Mouse (Mus musculus) forebrain, embryonic 14.5 days (tissue): ENCODE results near the gene Arhgap9. TPM values are rescaled to one million over a fixed set of nuclear protein-coding genes. Genes with fewer than 3 reads are reported as not detected.

ENCODE experiments used
- ATAC-seq: fragments of 200-750 bp; cut with Nextera tagmentation; 2 replicates; pipeline ENCODE4 v1.8.0; 2017; ENCODE audit warnings: mild to moderate bottlenecking, moderate library complexity
- DNase-seq: peaks from one replicate; pipeline ENCODE4 v3.0.0-alpha.2; 2015; ENCODE audit warnings: low spot score
- H3K27ac ChIP-seq: fragments of 300-500 bp; sonication (generic); 2 replicates; pipeline ENCODE4 v1.5.1; 2014; ENCODE audit warnings: low read depth, mild to moderate bottlenecking, control low read depth, low read length, moderate library complexity
- H3K27me3 ChIP-seq: fragments of 300-500 bp; sonication (generic); replicated peaks from 2 replicates; pipeline ENCODE4 v1.6.1; 2014; ENCODE audit warnings: low read length, control low read depth, mixed read lengths; ENCODE audit not compliant: control insufficient read depth, insufficient read depth
- H3K36me3 ChIP-seq: fragments of 300-500 bp; sonication (generic); 2 replicates; pipeline ENCODE4 v1.6.1; 2014; ENCODE audit warnings: low read length, control low read depth; ENCODE audit not compliant: control insufficient read depth, insufficient read depth
- H3K4me1 ChIP-seq: fragments of 300-500 bp; sonication (generic); 2 replicates; pipeline ENCODE4 v1.6.1; 2014; ENCODE audit warnings: antibody characterized with exemption, low read length, control low read depth; ENCODE audit not compliant: control insufficient read depth, insufficient read depth
- H3K4me2 ChIP-seq: fragments of 300-500 bp; sonication (generic); 2 replicates; pipeline ENCODE4 v1.6.1; 2014; ENCODE audit warnings: mild to moderate bottlenecking, control low read depth, low read length
- H3K4me3 ChIP-seq: fragments of 300-500 bp; sonication (generic); 2 replicates; pipeline ENCODE4 v1.5.1; 2014; ENCODE audit warnings: low read depth, low read length, control low read depth
- H3K9ac ChIP-seq: fragments of 300-500 bp; sonication (generic); 2 replicates; pipeline ENCODE4 v1.6.1; 2014; ENCODE audit warnings: mild to moderate bottlenecking, low read length, control low read depth, moderate library complexity
- H3K9me3 ChIP-seq: fragments of 300-500 bp; sonication (generic); replicated peaks from 2 replicates; pipeline ENCODE4 v1.6.1; 2016; ENCODE audit warnings: low read length, control low read depth, mixed read lengths; ENCODE audit not compliant: control insufficient read depth
- WGBS: fragments of 180-500 bp; shearing (Covaris S2); extraction: QIAGEN DNeasy Blood & Tissue Kit; methylation state at CpG from one replicate; pipeline ENCODE4 v1.1.7; 2014; 5-methylcytosine and 5-hydroxymethylcytosine counted together
- polyA plus RNA-seq: library from polyadenylated mRNA; unstranded; fragments of >200 nt; fragmentation: Nextera tagmentation; extraction: Ambion mirVana; gene quantifications from 2 replicates; pipeline ENCODE4 v1.2.1, GENCODE M21; 2014

The Arhgap9 gene
- polyA plus RNA-seq, 1 experiment from 2014 or later, result 1.2 TPM

DNA sequence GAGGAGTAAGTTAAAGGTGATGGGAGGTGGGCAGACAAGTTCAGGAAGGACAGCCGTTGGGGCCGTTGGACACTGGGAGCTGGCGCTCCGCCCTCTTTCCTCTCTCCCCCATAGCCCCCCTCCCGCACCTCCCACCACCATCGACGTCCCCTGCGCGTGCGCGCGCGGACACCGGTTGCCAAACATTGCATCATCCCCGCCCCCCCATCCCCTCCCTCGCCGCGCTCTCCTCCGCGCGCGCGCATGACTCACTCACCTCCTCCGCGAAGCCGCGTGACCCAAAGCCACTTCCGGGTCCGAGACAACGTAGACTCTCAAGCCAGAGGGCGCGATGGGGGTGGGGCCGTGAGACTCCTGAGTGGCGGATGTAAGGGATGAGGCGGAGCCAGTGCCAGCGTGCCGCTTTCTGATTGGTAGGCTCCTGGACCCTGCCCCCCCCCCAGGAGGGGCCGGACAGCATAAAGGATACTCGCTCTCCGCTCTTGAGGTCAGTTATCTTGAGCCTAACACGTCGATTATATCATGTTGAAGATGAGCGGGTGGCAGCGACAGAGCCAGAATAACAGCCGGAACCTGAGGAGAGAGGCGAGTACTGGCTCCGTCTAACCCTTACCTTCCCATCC is 31.3 kb upstream of the Arhgap9 start:
- Histone ChIP-seq H3K4me3 (peak overlapping the region; percentile 52), H3K4me2 (peak overlapping the region; percentile 78), H3K9me3 (no peaks in the 10 kb centered on the region), H3K9ac (peak overlapping the region; percentile 75), H3K27ac (peak overlapping the region; percentile 97), H3K36me3 (peaks cover 48% of the 10 kb centered on the region), H3K4me1 (peaks cover 26% of the 10 kb centered on the region), H3K27me3 (no peaks in the 10 kb centered on the region)
- ATAC-seq, result peak; percentile 89
- WGBS, result under 1% methylated on average over 38 of the region's 47 CpGs
- peak; percentile 100 for DNase-seq

DNA sequence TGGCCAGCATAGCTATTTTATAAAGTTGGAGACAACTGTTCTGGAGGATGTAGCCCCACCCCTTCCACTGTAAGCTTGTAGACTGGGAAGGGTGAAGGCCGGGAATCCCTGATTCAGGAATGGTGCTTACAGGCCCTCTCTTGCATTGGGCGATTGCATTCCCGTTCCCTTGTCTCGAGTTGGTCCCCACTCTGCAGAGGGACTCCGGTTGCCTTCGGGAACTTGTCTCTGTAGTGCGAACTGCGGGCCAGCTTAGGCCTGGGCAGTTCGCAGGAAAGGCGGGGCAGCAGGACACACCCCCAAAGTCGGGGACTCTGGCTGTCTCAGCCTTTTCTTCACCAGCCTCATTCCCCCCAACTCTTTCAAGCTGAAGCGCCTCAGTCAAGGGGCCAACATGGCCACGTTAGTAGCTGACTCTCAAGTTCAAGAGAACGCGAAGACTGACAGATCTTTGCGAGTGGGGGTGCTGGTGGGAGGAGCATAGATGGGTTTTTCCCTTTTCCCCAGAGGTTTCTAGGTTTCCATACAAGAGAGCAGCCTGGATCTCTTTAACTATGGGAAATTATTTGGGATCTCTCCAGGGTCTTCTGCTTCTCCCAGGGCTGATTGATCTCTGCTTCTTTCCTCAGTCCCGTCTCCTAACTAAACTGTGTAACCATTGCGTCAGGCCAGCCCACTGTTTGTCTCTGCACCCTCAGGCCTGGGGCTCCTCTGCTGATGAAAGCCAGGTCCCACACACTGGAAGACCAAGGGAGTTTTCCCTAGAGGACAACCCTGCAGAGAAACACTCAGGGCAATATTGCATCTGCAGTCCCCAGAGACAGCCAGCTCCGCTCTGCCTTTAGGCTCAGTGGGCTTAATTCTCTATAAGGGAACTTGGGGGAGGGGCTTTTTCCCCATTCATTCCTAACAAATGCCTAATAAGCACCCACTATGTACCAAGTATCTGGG is 30.6 kb upstream of the Arhgap9 start:
- H3K27me3 ChIP-seq, result no peaks in the 10 kb centered on the region
- no peaks in the 10 kb centered on the region for H3K9me3 ChIP-seq
- DNase-seq (peak; percentile 56), ATAC-seq (peak; percentile 45)
- peak overlapping the region; percentile 97 for H3K27ac ChIP-seq
- 3% methylated on average over 19 of the region's 19 CpGs for WGBS
- H3K36me3 ChIP-seq, result peaks cover 48% of the 10 kb centered on the region
- H3K4me2 ChIP-seq, result peak overlapping the region; percentile 78
- peak overlapping the region; percentile 52 for H3K4me3 ChIP-seq
- peaks cover 26% of the 10 kb centered on the region for H3K4me1 ChIP-seq
- H3K9ac ChIP-seq, result peak overlapping the region; percentile 73

DNA sequence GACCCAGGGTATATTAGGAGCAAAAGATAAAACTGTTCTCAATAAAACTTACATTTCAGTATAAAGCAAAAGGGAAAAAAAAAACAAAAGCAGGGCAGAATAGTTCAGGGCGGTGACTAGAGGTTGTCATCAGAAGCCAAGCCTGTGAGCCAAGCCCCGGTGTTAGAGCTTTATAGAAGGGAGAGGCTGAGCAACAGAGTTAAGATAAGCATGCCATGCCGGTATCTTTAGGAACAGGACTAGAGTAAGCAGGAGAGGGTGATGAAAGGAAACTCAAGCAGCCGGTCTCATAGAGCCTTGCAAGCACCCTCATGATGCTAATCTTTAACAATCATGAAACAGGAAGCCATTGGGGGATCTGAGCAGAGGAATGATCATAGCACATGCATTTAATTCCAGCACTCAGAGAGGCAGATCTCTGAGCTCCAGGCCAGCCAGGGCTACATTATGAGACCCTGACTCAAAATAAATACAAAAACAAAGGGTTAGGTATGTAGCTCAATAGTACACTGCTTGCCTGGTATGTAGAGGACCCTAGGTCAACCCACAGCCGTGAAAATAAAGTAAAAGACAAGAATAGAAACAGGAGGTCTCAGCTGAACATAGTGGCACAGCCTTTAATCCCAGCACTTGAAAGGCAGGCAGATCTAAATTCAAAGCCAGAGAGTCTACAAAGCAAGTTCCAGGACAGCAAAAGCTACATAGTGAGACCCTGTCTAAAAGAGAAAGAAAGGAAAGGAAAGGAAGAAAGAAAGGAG is 29.7 kb upstream of the Arhgap9 start:
- Histone ChIP-seq H3K4me3 (peak overlapping the region; percentile 52), H3K9ac (peak overlapping the region; percentile 73; the same call in 1 of the 2 replicates), H3K9me3 (no peaks in the 10 kb centered on the region), H3K4me2 (peak overlapping the region; percentile 78), H3K27ac (no peak overlapping the region), H3K27me3 (no peaks in the 10 kb centered on the region), H3K4me1 (peaks cover 20% of the 10 kb centered on the region), H3K36me3 (peaks cover 48% of the 10 kb centered on the region)
- ATAC-seq (no peak), DNase-seq (no peak)
- WGBS, result 52% methylated on average over 5 of the region's 5 CpGs

DNA sequence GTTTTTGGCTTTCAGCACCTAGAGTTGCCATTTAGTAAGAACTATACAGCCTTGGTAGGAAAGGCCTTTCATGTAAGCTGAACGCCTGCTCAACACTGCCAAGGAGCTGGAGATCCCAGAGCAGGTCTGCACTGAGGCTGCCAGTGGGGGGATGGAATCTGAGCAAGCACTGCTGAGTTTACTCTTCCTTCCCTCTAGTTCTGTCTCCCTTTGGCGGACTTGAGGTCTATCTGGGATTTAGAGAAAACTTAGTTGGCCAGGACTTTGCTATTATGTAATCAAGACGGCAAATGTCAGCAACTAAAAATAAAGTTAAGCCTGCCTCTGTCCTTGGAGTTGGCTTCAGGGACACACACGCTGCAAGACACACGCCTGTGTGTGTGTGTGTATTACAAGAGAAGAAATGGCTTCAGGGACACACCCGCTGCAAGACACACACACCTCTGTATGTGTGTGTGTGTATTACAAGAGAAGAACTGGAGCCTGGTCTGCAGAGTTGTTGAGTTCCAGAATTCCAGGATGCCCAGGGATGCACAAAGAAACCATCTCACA is 28.7 kb upstream of the Arhgap9 start:
- H3K9me3 ChIP-seq, result no peaks in the 10 kb centered on the region
- H3K4me2 ChIP-seq, result no peak overlapping the region
- ATAC-seq, result no peak
- DNase-seq, result no peak
- peaks cover 10% of the 10 kb centered on the region for H3K4me1 ChIP-seq
- H3K36me3 ChIP-seq, result peaks cover 54% of the 10 kb centered on the region
- 91% methylated on average over 6 of the region's 6 CpGs for WGBS
- no peak overlapping the region for H3K4me3 ChIP-seq
- no peak overlapping the region for H3K9ac ChIP-seq
- H3K27me3 ChIP-seq, result no peaks in the 10 kb centered on the region
- H3K27ac ChIP-seq, result no peak overlapping the region

DNA sequence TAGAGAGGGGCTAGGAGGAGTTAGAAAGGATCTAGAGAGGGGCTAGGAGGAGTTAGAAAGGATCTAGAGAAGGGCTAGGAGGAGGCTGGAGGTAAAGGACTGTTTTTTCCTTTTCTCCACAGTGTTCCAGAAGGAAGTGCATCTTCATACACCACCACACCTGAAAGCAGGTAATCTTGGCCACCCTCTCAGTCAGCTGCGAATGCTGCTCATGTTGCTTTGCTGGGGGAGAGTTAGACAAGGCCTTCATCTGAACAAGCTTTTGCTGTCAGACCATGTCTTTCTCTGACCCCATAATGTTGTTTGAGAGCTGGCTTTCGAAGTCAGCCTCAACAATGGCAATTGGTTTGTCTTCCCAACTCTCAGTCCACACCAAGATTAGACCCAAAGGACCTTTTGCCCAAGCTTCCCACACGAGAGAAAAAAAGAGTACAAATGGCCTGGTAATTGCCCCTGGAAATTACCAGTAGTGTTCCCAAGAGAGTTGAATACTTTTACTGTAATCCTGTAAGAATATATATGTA is 28.1 kb upstream of the Arhgap9 start:
- no peaks in the 10 kb centered on the region for H3K27me3 ChIP-seq
- DNase-seq, result no peak
- no peak overlapping the region for H3K9ac ChIP-seq
- WGBS, result 90% methylated on average over 3 of the region's 3 CpGs
- H3K36me3 ChIP-seq, result peaks cover 59% of the 10 kb centered on the region
- H3K4me2 ChIP-seq, result no peak overlapping the region
- H3K4me3 ChIP-seq, result no peak overlapping the region
- no peaks in the 10 kb centered on the region for H3K9me3 ChIP-seq
- no peak overlapping the region for H3K27ac ChIP-seq
- no peak for ATAC-seq
- peaks cover 9% of the 10 kb centered on the region for H3K4me1 ChIP-seq

DNA sequence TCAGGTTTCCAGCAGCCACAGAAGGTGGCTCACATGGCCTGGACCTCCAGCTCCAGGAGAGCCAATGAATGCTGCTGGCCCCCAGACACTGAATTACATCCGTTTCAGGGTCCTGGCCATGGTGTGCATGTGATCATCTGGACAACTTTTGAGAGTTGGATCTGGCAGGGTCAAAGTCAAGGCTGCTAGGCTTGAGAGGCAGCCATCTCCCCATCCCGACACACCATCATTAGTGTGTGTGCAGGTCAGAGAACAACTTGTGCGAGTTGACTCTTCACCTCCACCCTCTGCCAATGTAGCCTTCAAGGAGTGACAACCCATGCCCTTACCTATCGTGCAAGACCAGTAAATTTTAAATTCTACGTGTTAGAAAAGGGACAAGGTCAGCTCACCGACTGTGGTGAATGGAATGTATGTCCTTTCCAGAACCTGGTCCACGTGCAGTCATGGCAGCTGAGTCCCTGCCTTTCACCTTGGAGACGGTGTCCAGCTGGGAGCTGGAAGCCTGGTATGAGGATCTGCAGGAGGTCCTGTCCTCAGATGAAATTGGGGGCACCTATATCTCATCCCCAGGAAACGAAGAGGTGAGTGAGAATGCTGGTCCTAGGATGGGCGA is 26.8 kb upstream of the Arhgap9 start:
- H3K27ac ChIP-seq, result no peak overlapping the region
- DNase-seq (no peak), ATAC-seq (no peak)
- no peak overlapping the region for H3K4me2 ChIP-seq
- no peaks in the 10 kb centered on the region for H3K9me3 ChIP-seq
- H3K9ac ChIP-seq, result no peak overlapping the region
- WGBS, result 96% methylated on average over 10 of the region's 10 CpGs
- H3K27me3 ChIP-seq, result no peaks in the 10 kb centered on the region
- H3K4me1 ChIP-seq, result peaks cover 9% of the 10 kb centered on the region
- peaks cover 73% of the 10 kb centered on the region for H3K36me3 ChIP-seq
- H3K4me3 ChIP-seq, result no peak overlapping the region

DNA sequence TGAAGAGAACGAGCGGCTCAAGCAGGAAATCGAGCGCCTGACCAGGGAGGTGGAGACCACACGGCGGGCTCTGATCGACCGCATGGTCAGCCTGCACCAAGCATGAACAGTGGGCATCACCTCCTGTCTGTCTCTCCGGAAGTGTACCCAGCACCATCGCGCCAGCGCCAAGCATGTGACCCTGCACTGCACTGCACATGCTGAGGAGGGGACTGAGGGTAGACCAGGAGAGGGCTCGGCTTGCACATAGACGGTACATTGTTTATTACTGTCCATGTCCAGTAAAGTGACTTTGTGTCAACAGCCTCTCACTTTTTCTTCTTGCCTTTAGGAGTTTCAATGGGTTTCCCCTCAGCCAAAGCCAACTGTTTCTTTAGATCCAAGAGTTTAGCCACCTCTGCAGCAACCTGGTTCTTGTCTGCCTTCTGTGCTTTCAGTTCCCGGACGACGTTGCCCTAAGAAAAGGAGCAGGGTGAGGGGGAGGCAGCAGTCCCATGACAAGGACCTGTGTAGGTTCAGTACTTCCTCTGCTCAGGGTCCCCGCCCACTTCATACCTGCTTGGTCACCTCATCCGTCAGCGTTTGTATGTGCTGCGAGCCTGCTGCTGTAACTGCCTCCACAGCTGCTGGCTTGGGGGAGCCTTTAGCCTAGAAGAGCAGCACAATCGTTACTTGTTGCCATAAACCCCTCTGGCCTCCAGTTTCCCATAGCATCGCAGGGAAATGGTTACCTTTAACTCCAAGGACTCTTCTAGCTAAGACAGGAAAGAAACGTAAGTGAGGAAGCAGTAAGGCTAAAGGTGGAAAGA is 25.6 kb upstream of the Arhgap9 start:
- ATAC-seq (no peak), DNase-seq (no peak)
- Histone ChIP-seq H3K4me2 (no peak overlapping the region), H3K4me1 (peaks cover 9% of the 10 kb centered on the region), H3K9me3 (no peaks in the 10 kb centered on the region), H3K9ac (no peak overlapping the region), H3K27me3 (no peaks in the 10 kb centered on the region), H3K4me3 (no peak overlapping the region), H3K36me3 (peaks cover 84% of the 10 kb centered on the region), H3K27ac (no peak overlapping the region)
- WGBS, result 94% methylated on average over 24 of the region's 24 CpGs
